Mouse (Mus musculus) CH12F3 (cell line): ENCODE results near the gene Ssty2.
"Not testable (repeated sequence)": the region's sequence is repeated elsewhere in the genome, so short reads cannot be mapped to it uniquely, and the experiment has no call there.

Experiments used
- in situ Hi-C: fragments of 300-500 bp; cut with MboI; formaldehyde crosslinking; loops from 2 replicates; pipeline ENCODE4 v1.14.3; 2020; ENCODE audit warnings: low sequenced_read_pairs

Gene Ssty2

DNA sequence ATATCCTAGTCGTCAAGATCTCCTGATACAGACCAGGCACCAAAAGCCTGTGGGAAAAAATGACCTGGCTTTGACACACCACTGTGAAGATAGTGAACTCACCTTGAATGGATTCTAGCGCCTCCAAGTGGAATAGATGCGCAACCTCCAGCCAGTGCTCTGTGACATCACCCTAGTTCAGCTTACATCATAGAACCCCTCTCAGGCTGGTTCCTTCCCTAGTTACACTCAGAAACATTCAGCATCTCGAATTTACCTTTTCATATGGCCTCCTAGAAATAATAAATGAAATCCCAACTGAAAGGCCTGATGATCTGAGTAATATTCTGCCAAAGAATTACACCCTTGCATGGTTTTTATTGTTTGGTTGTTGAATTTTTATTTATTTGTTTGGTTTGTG lies at the start of gene Ssty2:
Gene Ssty2 (minus strand): TSS at position 101 of the 400 bp plus-strand sequence.
- in situ Hi-C loops = not testable (repeated sequence)
